ENCODE assay signal across 7 mouse cellular contexts in the genomic region with DNA sequence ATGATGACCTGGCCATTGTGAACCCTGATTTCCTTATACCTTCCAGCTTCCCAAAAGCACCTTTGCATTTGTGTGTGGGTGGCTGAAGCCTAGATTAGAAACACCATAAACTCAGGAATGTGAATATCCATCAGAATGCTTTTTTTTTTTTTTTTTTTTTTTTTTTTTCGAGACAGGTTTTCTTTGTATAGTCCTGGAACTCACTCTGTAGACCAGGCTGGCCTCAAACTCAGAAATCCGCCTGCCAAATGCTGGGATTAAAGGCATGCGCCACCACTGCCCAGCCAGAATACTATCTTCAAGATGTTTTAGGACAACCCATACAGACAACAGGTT. TPM values are rescaled to one million over a fixed set of nuclear protein-coding genes. Genes with fewer than 3 reads are reported as not detected.
DNase-seq lines count a peak whose midpoint lies in the region; ATAC-seq and TF ChIP-seq lines count a peak whose summit lies in the region.

No protein-coding gene starts in this region.

- peak overlapping the region; percentile 38 for H3K9ac ChIP-seq in lung, embryonic 15.5 days
- H3K9ac ChIP-seq in limb, embryonic 11.5 days (ENCODE audit: low read length), result peak overlapping the region; percentile 90

- no peaks in the 10 kb centered on the region for H3K27me3 ChIP-seq in lung, embryonic 15.5 days
- no peaks in the 10 kb centered on the region for H3K27me3 ChIP-seq in limb, embryonic 11.5 days (ENCODE audit: control insufficient read depth, insufficient read depth, low read length)

- ATAC-seq in lung, embryonic 15.5 days (ENCODE audit: borderline replicate concordance, extremely low read depth, low FRiP score, low TSS enrichment), result peak; percentile 0; the same call in 1 of the 2 replicates
- ATAC-seq in limb, embryonic 11.5 days (ENCODE audit: insufficient number of reproducible peaks, low FRiP score, low TSS enrichment, low read depth), result no peak; the same call in 1 of the 2 replicates

- no peak for DNase-seq in lung, postnatal 36 days
- DNase-seq in limb, embryonic 11.5 days (ENCODE audit: low spot score), result no peak
- DNase-seq in frontal cortex, postnatal 14 days (ENCODE audit: low spot score in 2 of 2), result no peak
- no peak for DNase-seq in urinary bladder, postnatal 10 days (ENCODE audit: low spot score)

- no peak for TF ChIP-seq CTCF in embryonic fibroblast, embryonic 13.5 days (IDR thresholded peaks at IDR 0.05; ENCODE audit: borderline replicate concordance, insufficient read depth, low read length)
- no peak for TF ChIP-seq CTCF in olfactory bulb, adult 2 months (IDR thresholded peaks at IDR 0.05; ENCODE audit: insufficient read depth, low read depth, low read length)

- H3K4me1 ChIP-seq in lung, embryonic 15.5 days, result peaks cover 16% of the 10 kb centered on the region
- H3K4me1 ChIP-seq in embryonic fibroblast, embryonic 13.5 days (ENCODE audit: control insufficient read depth, insufficient read depth, low read length), result no peaks in the 10 kb centered on the region; the same call in 1 of the 2 replicates
- H3K4me1 ChIP-seq in limb, embryonic 11.5 days (ENCODE audit: control insufficient read depth, insufficient read depth, low read length), result 0 out of 2 replicates have a peak, but pooled peaks cover 2% of the 10 kb centered on the region
- 0 out of 2 replicates have a peak, but pooled peaks cover 2% of the 10 kb centered on the region for H3K4me1 ChIP-seq in olfactory bulb, adult 2 months (ENCODE audit: control insufficient read depth, insufficient read depth, low read length)

- no peaks in the 10 kb centered on the region for H3K9me3 ChIP-seq in lung, embryonic 15.5 days
- no peaks in the 10 kb centered on the region for H3K9me3 ChIP-seq in limb, embryonic 11.5 days (ENCODE audit: control insufficient read depth, low read length)

- peak overlapping the region; percentile 79 for H3K4me3 ChIP-seq in lung, embryonic 15.5 days
- H3K4me3 ChIP-seq in embryonic fibroblast, embryonic 13.5 days (ENCODE audit: insufficient read depth, low read length), result peak overlapping the region; percentile 12
- peak overlapping the region; percentile 82 for H3K4me3 ChIP-seq in limb, embryonic 11.5 days (ENCODE audit: low read depth, low read length)
- H3K4me3 ChIP-seq in olfactory bulb, adult 2 months (ENCODE audit: insufficient read depth, low read depth, low read length), result peak overlapping the region; percentile 92

- H3K36me3 ChIP-seq in lung, embryonic 15.5 days, result no peaks in the 10 kb centered on the region
- peaks cover 2% of the 10 kb centered on the region; the same call in 1 of the 2 replicates for H3K36me3 ChIP-seq in limb, embryonic 11.5 days (ENCODE audit: control insufficient read depth, insufficient read depth, low read length)

- no peak for TF ChIP-seq POLR2A in embryonic fibroblast, embryonic 13.5 days (IDR thresholded peaks at IDR 0.05; ENCODE audit: low read depth, low read length)
- TF ChIP-seq POLR2A in olfactory bulb, adult 2 months (IDR thresholded peaks at IDR 0.05; ENCODE audit: insufficient read depth, low read depth, low read length), result no peak

- peak overlapping the region; percentile 98 for H3K27ac ChIP-seq in lung, embryonic 15.5 days
- H3K27ac ChIP-seq in embryonic fibroblast, embryonic 13.5 days (ENCODE audit: insufficient read depth, low read length), result peak overlapping the region; percentile 55
- peak overlapping the region; percentile 91 for H3K27ac ChIP-seq in limb, embryonic 11.5 days (replicated peaks; ENCODE audit: low read depth, low read length)
- no peak overlapping the region for H3K27ac ChIP-seq in olfactory bulb, adult 2 months (ENCODE audit: insufficient read depth, low read depth, low read length)

- H3K4me2 ChIP-seq in lung, embryonic 15.5 days, result peak overlapping the region; percentile 64
- peak overlapping the region; percentile 63 for H3K4me2 ChIP-seq in limb, embryonic 11.5 days (ENCODE audit: low read depth, severe bottlenecking)

- WGBS in lung, embryonic 15.5 days, result 21% methylated on average over 3 of the region's 3 CpGs
- WGBS in limb, embryonic 11.5 days, result 41% methylated on average over 3 of the region's 3 CpGs
- 9% methylated on average over 3 of the region's 3 CpGs for WGBS in olfactory bulb, adult 2 months

RNA-seq across cellular contexts. Expression of a gene that starts 0.9 kb away (rescaled TPM):
- polyA plus RNA-seq in lung, embryonic 15.5 days (2015; fragmentation: Nextera tagmentation; extraction: Ambion mirVana), result 87.8 and 92.9 TPM in 2 replicates
- 85.9 and 90.2 TPM in 2 replicates for polyA plus RNA-seq in embryonic fibroblast, embryonic 13.5 days (2011; ENCODE audit: insufficient read length, low read depth, missing spikeins)
- 95.1 and 96.9 TPM in 2 replicates for polyA plus RNA-seq in limb, embryonic 11.5 days (2014; fragmentation: Nextera tagmentation; extraction: Ambion mirVana)
- polyA plus RNA-seq in olfactory bulb, adult 2 months (2012; ENCODE audit: insufficient read depth, insufficient read length, low replicate concordance, missing spikeins), result not detected in 2 replicates

RNA-seq across cellular contexts. Expression of a gene that starts 25.1 kb away (rescaled TPM):
- 2.9 and 4.1 TPM in 2 replicates for polyA plus RNA-seq in lung, embryonic 15.5 days (2015; fragmentation: Nextera tagmentation; extraction: Ambion mirVana)
- 0.11 TPM in 1 of 2 replicates, not detected in the other for polyA plus RNA-seq in embryonic fibroblast, embryonic 13.5 days (2011; ENCODE audit: insufficient read length, low read depth, missing spikeins)
- polyA plus RNA-seq in limb, embryonic 11.5 days (2014; fragmentation: Nextera tagmentation; extraction: Ambion mirVana), result 0.64 and 0.74 TPM in 2 replicates
- not detected in 2 replicates for polyA plus RNA-seq in olfactory bulb, adult 2 months (2012; ENCODE audit: insufficient read depth, insufficient read length, low replicate concordance, missing spikeins)

Comparison
In these comparisons a context has a peak if more than half of its experiments do, and no peak if none do; other contexts are left out.
1. H3K4me3 ChIP-seq: peak in every context shown above with its lines; median percentile 92 in olfactory bulb, adult 2 months; 82 in limb, embryonic 11.5 days; 79 in lung, embryonic 15.5 days; 12 in embryonic fibroblast, embryonic 13.5 days.